Mouse (Mus musculus): ENCODE data around the gene Gm3238.
"Not testable (repeated sequence)": the region's sequence is repeated elsewhere in the genome, so short reads cannot be mapped to it uniquely, and the experiment has no call there.

The Gm3238 gene

GRCm38 (mm10) chr10:77771225-77771624 lies at the start of gene Gm3238:
TSS of gene Gm3238 (minus strand) at chr10:77771325.
- not testable (repeated sequence) for DNase-seq (ENCODE audit: low spot score)

DNA sequence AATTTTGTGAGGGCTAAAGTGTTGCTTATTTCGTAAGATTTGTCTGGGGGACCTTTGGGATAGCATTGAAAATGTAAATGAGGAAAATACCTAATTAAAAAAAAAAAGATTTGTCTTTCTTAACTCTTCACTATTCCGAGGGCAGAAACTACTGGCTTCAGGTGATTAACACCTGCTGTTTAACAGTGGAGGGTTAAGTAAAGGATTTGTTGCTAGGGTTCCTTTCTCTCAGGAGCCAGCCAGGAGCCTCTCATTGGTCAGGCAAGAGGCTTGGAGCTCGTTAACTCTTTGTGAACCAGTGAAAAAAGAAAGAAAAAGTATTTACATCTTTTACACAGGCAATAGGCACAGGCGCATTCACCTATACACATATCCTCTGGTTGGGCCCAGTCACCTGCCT lies 48.1 kb upstream of the Gm3238 start:
- DNase-seq (ENCODE audit: low spot score), result no peak

DNA sequence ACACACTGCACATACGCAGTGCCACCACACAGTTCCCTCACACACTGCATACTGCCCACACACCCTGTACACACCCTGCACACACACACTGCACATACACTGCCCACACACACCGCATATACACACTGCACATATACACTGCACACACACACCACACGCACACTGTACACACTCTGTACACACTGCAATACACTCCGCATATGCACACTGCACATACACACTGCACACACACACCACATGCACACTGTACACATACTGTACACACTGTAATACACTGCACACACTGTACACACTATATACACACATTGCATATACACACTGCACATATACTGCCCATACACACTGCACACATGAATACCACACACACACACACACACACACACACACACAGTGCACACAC lies 47.4 kb upstream of the Gm3238 start:
- no peak for DNase-seq (ENCODE audit: low spot score)

DNA sequence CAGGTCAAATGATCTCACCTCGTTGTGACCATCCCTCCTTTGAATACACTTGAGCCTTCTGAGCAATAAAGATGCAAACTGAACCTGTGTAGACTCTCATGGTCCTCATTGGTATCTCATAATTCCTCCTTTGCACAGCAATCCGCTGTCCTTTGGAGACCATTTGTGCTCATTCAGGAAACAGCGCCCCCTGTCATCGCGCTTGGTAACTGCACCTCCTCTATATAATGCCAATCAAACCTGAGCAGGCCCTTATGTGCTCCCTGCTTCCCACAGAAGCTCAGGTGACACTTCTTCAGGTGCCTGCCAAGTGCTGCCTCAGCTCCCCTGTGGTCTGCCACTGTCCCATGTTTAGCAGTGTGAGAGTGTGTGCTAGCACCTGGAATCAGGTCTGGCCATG lies 44.4 kb upstream of the Gm3238 start:
- no peak for DNase-seq (ENCODE audit: low spot score)

DNA sequence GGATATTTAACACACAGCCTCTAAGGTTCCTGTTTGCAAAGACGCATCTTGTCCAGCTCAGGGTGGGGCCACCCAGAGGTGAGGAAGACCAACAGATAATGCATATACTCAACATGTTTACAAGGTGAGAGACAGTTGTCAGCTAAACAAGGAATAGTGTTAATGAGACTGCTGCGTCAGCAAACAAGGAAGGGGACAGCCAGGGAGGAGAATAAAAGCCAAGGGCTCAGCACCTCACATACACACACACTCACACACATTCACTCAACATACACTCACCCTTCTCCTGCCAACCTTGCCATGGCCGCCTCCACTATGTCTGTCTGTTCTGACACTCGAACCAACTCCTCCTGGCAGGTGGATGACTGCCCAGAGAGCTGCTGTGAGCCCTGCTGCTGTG lies 43.3 kb upstream of the Gm3238 start, which contains the start of gene Gm2696:
Gene Gm2696, plus strand, starts transcription at position 301 of the 400 bp plus-strand sequence.
- DNase-seq (ENCODE audit: low spot score), result no peak

- no peak for DNase-seq (ENCODE audit: low spot score)
Observed at GRCm38 (mm10) chr10:77811743-77812142, 40.6 kb upstream of the Gm3238 start, which contains the start of gene Gm9507. TSS of gene Gm9507 (minus strand) at chr10:77811843.

DNA sequence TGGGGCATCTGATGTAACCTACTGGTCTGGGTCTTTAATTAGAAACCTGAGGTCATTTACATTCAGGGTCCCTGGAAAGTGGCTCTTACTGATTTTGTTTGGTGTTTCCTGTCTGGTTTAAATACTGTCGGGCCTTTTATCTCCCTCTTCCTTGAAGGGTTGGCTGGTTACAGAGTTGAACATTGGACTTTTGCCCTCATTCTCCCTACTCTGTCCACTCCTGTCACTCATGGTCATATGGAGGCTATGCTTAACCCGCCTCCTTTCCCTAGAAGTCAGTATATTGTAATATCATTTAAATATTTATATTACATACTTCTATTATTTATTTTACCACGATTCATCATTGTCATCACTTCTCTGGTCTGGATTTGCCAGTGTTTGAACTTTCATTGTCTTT lies 33.0 kb upstream of the Gm3238 start:
- DNase-seq (ENCODE audit: low spot score), result no peak

DNA sequence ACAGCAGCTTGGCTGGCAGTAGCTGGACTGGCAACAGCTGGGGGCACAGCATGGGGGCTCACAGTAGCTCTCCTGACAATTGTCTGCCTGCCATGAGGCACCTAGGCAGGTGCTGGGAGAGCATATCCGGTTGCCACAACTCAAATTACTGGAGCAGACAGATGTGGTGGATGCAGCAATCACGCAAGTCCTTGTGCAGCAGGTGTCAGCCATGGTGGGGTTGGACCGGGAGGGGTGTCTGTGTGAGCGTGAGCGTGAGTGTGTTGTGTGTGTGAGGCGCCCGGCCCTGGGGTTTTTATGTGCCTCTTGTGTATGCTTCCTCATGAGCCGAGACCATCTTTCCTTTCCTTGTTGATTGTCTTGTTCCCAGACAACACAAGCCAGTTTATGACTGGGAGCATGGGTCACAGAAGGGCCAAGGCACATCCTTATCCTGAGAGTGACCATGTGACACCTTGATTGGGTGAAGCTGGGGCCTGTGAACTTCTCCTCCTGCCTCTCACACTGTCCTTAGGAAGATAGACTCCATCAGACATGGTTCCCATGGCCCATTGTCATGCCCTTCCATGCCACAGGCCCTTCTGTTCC lies 27.9 kb upstream of the Gm3238 start, which contains the start of gene Gm19668:
Gene Gm19668, minus strand, starts transcription at position 213 of the 588 bp plus-strand sequence.
- DNase-seq (ENCODE audit: low spot score), result no peak

DNA sequence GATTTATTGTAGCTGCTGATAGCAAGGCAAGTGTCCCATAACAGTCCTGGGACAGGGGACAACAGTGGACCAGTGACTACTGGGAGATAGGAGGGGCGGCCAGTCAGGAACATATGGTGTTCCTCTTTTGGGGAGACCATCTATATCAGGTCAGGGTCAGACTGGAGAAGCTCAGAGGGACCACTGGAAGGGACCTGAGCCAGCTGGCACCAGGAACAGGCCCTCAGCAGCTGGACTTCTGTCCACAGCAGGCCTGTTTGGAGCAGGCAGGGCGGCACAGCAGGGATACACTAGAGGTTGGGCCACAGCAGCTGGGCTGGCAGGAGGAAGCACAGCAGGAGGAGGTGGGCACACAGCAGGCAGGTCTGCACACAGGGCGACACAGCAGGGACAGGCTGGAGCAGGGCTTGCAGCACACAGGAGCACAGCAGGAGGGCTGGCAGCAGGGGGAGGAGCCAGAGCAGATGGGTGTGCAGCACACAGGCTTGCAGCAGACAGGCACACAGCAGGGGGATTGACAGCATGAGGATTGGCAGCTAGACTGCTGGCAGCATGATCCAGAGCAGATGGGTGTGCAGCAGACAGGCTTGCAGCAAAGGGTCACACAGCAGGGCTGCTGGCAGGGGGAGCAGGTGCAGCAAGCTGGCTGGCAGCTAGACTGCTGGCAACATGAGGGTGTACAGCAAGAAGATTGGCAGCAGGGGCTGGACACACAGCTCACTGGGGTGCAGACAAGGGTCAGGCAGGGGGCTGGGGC lies 27.2 kb upstream of the Gm3238 start:
- not testable (repeated sequence) for DNase-seq (ENCODE audit: low spot score)

DNA sequence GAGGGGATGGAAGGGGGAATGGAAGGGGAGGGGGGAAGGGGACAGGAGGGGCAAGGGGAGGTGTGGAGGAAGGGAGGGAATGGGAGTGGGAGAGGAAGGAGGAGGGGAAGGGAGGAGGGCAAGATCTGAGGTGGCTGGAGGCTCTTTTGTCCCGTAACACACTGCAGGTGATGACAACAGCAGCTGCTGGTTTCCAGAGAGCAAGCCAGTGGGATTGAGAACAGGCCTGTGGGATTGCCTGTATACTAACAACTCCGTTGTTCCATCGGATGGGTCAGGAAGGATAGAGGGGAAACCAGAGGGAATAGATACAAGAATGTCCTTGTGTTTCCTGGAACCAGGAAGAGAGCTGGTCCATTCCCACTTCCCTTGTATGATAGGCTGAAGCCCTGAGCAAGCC lies 26.6 kb upstream of the Gm3238 start:
- DNase-seq (ENCODE audit: low spot score), result no peak

DNA sequence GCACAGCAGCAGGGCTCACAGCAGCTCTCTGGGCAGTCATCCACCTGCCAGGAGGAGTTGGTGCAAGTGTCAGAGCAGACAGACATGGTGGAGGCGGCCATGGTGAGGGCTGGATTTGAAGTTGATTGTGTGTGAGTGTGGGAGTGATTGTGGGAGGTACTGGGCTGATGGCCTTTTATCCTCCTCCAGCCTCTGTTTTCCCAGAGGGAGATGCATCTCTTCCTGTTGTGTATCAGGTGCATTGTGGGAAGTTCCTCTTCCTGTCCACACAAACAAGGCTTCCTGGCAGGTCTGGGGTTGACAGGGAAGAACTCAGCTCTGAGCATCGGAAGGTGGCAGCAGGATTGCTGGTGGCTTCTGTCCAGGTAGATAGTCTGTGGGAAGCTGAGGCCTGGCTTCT lies 23.9 kb upstream of the Gm3238 start, which contains the start of gene Gm9639:
Gene Gm9639, minus strand, starts transcription at position 101 of the 400 bp plus-strand sequence.
- DNase-seq (ENCODE audit: low spot score), result no peak

GRCm38 (mm10) chr10:77788621-77789020 lies 17.5 kb upstream of the Gm3238 start:
- no peak for DNase-seq (ENCODE audit: low spot score)

- DNase-seq (ENCODE audit: low spot score), result not testable (repeated sequence)
Observed at GRCm38 (mm10) chr10:77787876-77788275, 16.8 kb upstream of the Gm3238 start, which contains the start of gene Gm7137. TSS of gene Gm7137 (minus strand) at chr10:77788200.

GRCm38 (mm10) chr10:77783396-77783795 lies 12.3 kb upstream of the Gm3238 start:
- not testable (repeated sequence) for DNase-seq (ENCODE audit: low spot score)

DNA sequence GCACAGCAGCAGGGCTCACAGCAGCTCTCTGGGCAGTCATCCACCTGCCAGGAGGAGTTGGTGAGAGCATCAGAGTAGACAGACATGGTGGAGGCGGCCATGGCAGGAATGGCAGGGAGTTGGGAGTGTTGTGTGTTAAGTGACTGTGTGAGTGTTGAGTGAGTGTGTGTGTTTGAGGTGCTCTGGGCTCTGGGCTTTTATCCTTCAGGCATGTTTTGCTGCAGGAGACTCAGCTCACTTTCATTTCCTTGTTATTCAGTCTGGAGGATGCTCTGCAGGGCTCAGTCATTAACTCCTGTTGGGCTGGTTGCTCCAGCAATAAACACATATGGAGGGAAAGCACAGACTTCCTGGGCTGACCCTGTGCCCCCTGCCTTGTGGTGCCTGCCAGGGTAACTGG lies 11.3 kb upstream of the Gm3238 start, which contains the start of gene Gm3250:
Gene Gm3250, minus strand, starts transcription at position 101 of the 400 bp plus-strand sequence.
- DNase-seq (ENCODE audit: low spot score), result not testable (repeated sequence)

GRCm38 (mm10) chr10:77776844-77777243 lies 5.7 kb upstream of the Gm3238 start, which contains the start of gene Gm7138:
TSS of gene Gm7138 (minus strand) at chr10:77776944.
- not testable (repeated sequence) for DNase-seq (ENCODE audit: low spot score)

DNA sequence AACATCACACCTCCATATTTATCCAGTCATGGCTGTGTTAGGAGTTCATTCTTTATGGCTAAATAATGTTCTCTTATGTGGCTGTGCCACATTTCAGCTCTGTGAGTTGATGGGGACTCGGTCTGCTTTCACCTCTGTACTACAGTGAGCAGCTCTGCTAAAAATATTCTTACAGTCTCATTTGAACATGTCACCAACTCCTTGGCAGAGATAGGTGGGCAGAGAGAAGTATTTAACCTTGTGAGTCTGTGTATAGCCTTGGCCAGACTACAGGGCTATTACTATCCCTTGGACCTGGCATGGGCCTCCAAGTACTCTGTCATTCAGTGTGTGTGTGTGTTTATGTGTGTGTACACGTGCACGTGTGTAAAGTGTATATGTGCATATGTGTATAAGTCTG lies 1.0 kb upstream of the Gm3238 start:
- DNase-seq (ENCODE audit: low spot score), result not testable (repeated sequence)

DNA sequence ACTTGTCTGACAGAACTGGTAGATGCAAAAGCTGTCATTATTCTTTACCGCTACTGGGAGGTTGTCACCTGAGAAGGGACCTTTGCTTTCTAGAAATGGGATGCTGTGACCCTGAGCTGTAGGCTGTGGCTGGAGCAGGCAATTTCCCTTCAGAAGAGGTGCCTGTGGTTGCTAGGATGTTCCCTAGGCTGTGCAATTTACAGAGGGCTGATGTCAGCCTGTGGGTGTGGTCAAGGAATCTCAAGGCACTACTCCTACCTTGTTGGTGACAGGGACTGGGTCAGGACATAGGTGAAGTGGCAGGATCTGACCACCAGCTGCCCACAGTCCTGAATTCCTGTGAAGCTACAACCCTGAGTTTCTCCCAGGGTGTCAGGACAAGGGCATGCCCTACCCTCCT lies 1.4 kb downstream of the Gm3238 start:
- no peak for DNase-seq (ENCODE audit: low spot score)

DNA sequence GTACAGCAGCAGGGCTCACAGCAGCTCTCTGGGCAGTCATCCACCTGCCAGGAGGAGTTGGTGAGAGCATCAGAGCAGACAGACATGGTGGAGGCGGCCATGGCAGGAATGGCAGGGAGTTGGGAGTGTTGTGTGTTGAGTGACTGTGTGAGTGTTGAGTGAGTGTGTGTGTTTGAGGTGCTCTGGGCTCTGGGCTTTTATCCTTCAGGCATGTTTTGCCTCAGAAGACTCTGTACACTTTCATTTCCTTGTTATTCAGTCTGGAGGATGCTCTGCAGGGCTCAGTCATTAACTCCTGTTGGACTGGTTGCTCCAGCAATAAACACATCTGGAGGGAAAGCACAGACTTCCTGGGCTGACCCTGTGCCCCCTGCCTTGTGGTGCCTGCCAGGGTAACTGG lies 11.5 kb downstream of the Gm3238 start, which contains the start of gene Gm3233:
Gene Gm3233, minus strand, starts transcription at position 101 of the 400 bp plus-strand sequence.
- not testable (repeated sequence) for DNase-seq (ENCODE audit: low spot score)

DNA sequence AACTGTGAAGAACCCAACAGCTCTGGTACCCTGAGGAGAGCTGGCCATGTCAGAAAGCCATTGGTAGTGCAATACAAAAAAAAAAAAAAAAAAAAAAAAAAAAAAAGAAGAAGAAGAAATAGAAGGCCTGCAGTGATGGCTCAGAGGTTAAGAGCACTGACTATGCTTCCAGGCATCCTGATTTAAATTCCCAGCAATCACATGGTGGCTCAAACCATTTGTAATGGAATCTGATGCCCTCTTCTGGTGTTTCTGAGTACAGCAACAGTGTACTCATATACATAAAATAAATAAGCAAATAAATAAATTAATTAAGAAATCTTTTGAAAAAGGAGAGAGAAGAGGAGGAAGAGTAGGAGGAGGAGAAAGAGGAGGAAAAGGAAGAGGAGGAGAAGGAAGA lies 17.7 kb downstream of the Gm3238 start:
- DNase-seq (ENCODE audit: low spot score), result no peak

- not testable (repeated sequence) for DNase-seq (ENCODE audit: low spot score)
Observed at GRCm38 (mm10) chr10:77752312-77752711, 18.8 kb downstream of the Gm3238 start.

GRCm38 (mm10) chr10:77751254-77751653 lies 19.9 kb downstream of the Gm3238 start, which contains the start of gene Gm9736:
TSS of gene Gm9736 (minus strand) at chr10:77751354.
- DNase-seq (ENCODE audit: low spot score), result not testable (repeated sequence)

DNA sequence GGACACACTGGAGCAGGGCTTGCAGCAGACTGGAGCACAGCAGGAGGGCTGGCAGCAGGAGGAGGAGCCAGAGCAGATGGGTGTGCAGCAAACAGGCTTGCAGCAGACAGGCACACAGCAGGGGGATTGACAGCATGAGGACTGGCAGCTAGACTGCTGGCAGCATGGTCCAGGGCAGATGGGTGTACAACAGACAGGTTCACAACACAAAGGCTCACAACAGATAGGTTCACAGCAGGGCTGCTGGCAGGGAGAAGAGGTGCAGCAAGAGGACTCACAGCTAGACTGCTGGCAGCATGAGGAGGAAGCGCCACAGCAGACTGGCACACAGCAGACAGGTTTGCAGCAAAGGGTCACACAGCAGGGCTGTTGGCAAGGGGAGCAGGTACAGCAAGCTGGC lies 20.4 kb downstream of the Gm3238 start:
- DNase-seq (ENCODE audit: low spot score), result not testable (repeated sequence)
